ENCODE assay signal across 8 mouse cellular contexts in genomic region chr2:27473911-27474310, GRCm38 (mm10). TPM values are rescaled to one million over a fixed set of nuclear protein-coding genes. Genes with fewer than 3 reads are reported as not detected.
A peak's percentile ranks its signal among the peaks of the same experiment; 100 is the strongest.
DNase-seq lines count a peak whose midpoint lies in the region; ATAC-seq lines count a peak whose summit lies in the region.

No protein-coding gene starts in this region.

- 27% methylated on average over 4 of the region's 4 CpGs for WGBS in heart, embryonic 14.5 days
- WGBS in heart, embryonic 16.5 days, result 22% methylated on average over 4 of the region's 4 CpGs
- WGBS in midbrain, embryonic 10.5 days, result 43% methylated on average over 4 of the region's 4 CpGs

- H3K9ac ChIP-seq in heart, embryonic 14.5 days (ENCODE audit: low read length), result peak overlapping the region; percentile 95
- H3K9ac ChIP-seq in heart, embryonic 16.5 days (ENCODE audit: low read length), result peak overlapping the region; percentile 97

- H3K9me3 ChIP-seq in heart, embryonic 14.5 days (ENCODE audit: control insufficient read depth, low read length), result no peaks in the 10 kb centered on the region
- no peaks in the 10 kb centered on the region for H3K9me3 ChIP-seq in heart, embryonic 16.5 days (replicated peaks; ENCODE audit: control insufficient read depth, low read length)
- no peaks in the 10 kb centered on the region for H3K9me3 ChIP-seq in midbrain, embryonic 10.5 days (replicated peaks)

- no peak for ATAC-seq in heart, embryonic 14.5 days (ENCODE audit: insufficient number of reproducible peaks, insufficient read depth, low FRiP score, low read depth)
- no peak for ATAC-seq in heart, embryonic 16.5 days (replicated peaks; ENCODE audit: extremely low read depth, insufficient read depth, low FRiP score)

- peaks cover 37 to 60% of the 10 kb centered on the region in 2 experiments for H3K4me1 ChIP-seq in heart, embryonic 14.5 days (ENCODE audit: control insufficient read depth in 2 of 2, insufficient read depth in 2 of 2, low read length in 2 of 2)
- peaks cover 57% of the 10 kb centered on the region for H3K4me1 ChIP-seq in heart, embryonic 16.5 days (ENCODE audit: control insufficient read depth, insufficient read depth, low read length)
- peaks cover 69% of the 10 kb centered on the region for H3K4me1 ChIP-seq in midbrain, embryonic 10.5 days

- H3K4me2 ChIP-seq in heart, embryonic 14.5 days (ENCODE audit: low read length), result peak overlapping the region; percentile 94
- peak overlapping the region; percentile 84 for H3K4me2 ChIP-seq in heart, embryonic 16.5 days (ENCODE audit: low read depth, low read length)

- H3K36me3 ChIP-seq in heart, embryonic 14.5 days (ENCODE audit: control insufficient read depth, insufficient read depth, low read length), result peaks cover 8% of the 10 kb centered on the region; the same call in 1 of the 2 replicates
- no peaks in the 10 kb centered on the region for H3K36me3 ChIP-seq in heart, embryonic 16.5 days (ENCODE audit: control insufficient read depth, insufficient read depth)
- peaks cover 45% of the 10 kb centered on the region for H3K36me3 ChIP-seq in midbrain, embryonic 10.5 days

- peak overlapping the region in 1 of 2 experiments; percentile 93; a peak in 1 of 4 replicates for H3K27ac ChIP-seq in heart, embryonic 14.5 days (replicated peaks in 1 of 2; ENCODE audit: control insufficient read depth in 1 of 2, insufficient read depth in 1 of 2, low read depth in 2 of 2, low read length in 2 of 2)
- H3K27ac ChIP-seq in heart, embryonic 16.5 days (ENCODE audit: low read length), result peak overlapping the region; percentile 97
- peak overlapping the region; percentile 97 for H3K27ac ChIP-seq in midbrain, embryonic 10.5 days (replicated peaks)

- H3K4me3 ChIP-seq in heart, embryonic 14.5 days (ENCODE audit: control insufficient read depth in 1 of 2, insufficient read depth in 1 of 2, low read depth in 1 of 2, low read length in 2 of 2), result peak overlapping the region; percentile 82 to 99
- peak overlapping the region; percentile 96 for H3K4me3 ChIP-seq in heart, embryonic 16.5 days (ENCODE audit: low read length)
- peak overlapping the region; percentile 99 for H3K4me3 ChIP-seq in midbrain, embryonic 10.5 days

- no peak for DNase-seq in heart, postnatal 14 days
- peak; percentile 22 for DNase-seq in NIH3T3 (ENCODE audit: low read depth)
- no peak for DNase-seq in midbrain, embryonic 10.5 days (ENCODE audit: low spot score)
- no peak for DNase-seq in right cerebral cortex, postnatal 25 days
- no peak for DNase-seq in left cerebral cortex, postnatal 4 days
- DNase-seq in kidney, adult 18-20 months, result no peak

- intact Hi-C loops in heart, postnatal 14 days (cut with DNase I), result loop anchor here (2.0 kb wide), 1 partner anchor 43 kb away; no protein-coding TSS in a partner anchor
- intact Hi-C loops in left cerebral cortex, postnatal 4 days (cut with DNase I), result loop anchor here (5.0 kb wide), 1 partner anchor 43 kb away; the partner anchor contains the start of gene Wdr5

- H3K27me3 ChIP-seq in heart, embryonic 14.5 days (ENCODE audit: control insufficient read depth, insufficient read depth, low read length), result no peaks in the 10 kb centered on the region
- H3K27me3 ChIP-seq in heart, embryonic 16.5 days (ENCODE audit: control insufficient read depth, insufficient read depth, low read length), result no peaks in the 10 kb centered on the region
- no peaks in the 10 kb centered on the region for H3K27me3 ChIP-seq in midbrain, embryonic 10.5 days (ENCODE audit: low read depth, poor library complexity, severe bottlenecking)

RNA-seq across cellular contexts. Expression of gene Brd3os, which starts 31.8 kb away (rescaled TPM):
- polyA plus RNA-seq in heart, embryonic 14.5 days (2014; fragmentation: Nextera tagmentation; extraction: Ambion mirVana), result 3.7 and 4.6 TPM in 2 replicates
- total RNA-seq in heart, postnatal 14 days (2021), result 1 to 10 TPM; 1.2 TPM
- 3.6 and 3.8 TPM in 2 replicates for polyA plus RNA-seq in heart, embryonic 16.5 days (2015; fragmentation: Nextera tagmentation; extraction: Ambion mirVana)
- 9.2 and 11.9 TPM in 2 replicates for polyA plus RNA-seq in midbrain, embryonic 10.5 days (2016; fragmentation: Nextera tagmentation; extraction: Ambion mirVana)
- total RNA-seq in left cerebral cortex, postnatal 4 days (2021), result 10 to 100 TPM; 23.6 to 27.2 TPM

RNA-seq across cellular contexts. Expression of gene Brd3, which starts 33.6 kb away (rescaled TPM):
- polyA plus RNA-seq in heart, embryonic 14.5 days (2014; fragmentation: Nextera tagmentation; extraction: Ambion mirVana), result 70.8 and 74.8 TPM in 2 replicates
- 10 to 100 TPM; 39.6 to 41.3 TPM for total RNA-seq in heart, postnatal 14 days (2021)
- polyA plus RNA-seq in heart, embryonic 16.5 days (2015; fragmentation: Nextera tagmentation; extraction: Ambion mirVana), result 57.1 and 61.0 TPM in 2 replicates
- 156 and 166 TPM in 2 replicates for polyA plus RNA-seq in midbrain, embryonic 10.5 days (2016; fragmentation: Nextera tagmentation; extraction: Ambion mirVana)
- total RNA-seq in left cerebral cortex, postnatal 4 days (2021), result 100 to 1,000 TPM; 119 to 123 TPM

RNA-seq across cellular contexts. Expression of gene Wdr5, which starts 41.0 kb away (rescaled TPM):
- 29.5 and 30.2 TPM in 2 replicates for polyA plus RNA-seq in heart, embryonic 14.5 days (2014; fragmentation: Nextera tagmentation; extraction: Ambion mirVana)
- total RNA-seq in heart, postnatal 14 days (2021), result 10 to 100 TPM; 21.4 to 25.3 TPM
- 32.2 and 34.3 TPM in 2 replicates for polyA plus RNA-seq in heart, embryonic 16.5 days (2015; fragmentation: Nextera tagmentation; extraction: Ambion mirVana)
- 76.3 and 84.1 TPM in 2 replicates for polyA plus RNA-seq in midbrain, embryonic 10.5 days (2016; fragmentation: Nextera tagmentation; extraction: Ambion mirVana)
- total RNA-seq in left cerebral cortex, postnatal 4 days (2021), result 10 to 100 TPM; 52.5 to 52.8 TPM

RNA-seq across cellular contexts. Expression of gene Vav2, which starts 47.1 kb away (rescaled TPM):
- polyA plus RNA-seq in heart, embryonic 14.5 days (2014; fragmentation: Nextera tagmentation; extraction: Ambion mirVana), result 3.6 and 4.1 TPM in 2 replicates
- 10 to 100 TPM; 14.4 to 15.0 TPM for total RNA-seq in heart, postnatal 14 days (2021)
- polyA plus RNA-seq in heart, embryonic 16.5 days (2015; fragmentation: Nextera tagmentation; extraction: Ambion mirVana), result 2.6 and 3.8 TPM in 2 replicates
- 11.4 and 13.3 TPM in 2 replicates for polyA plus RNA-seq in midbrain, embryonic 10.5 days (2016; fragmentation: Nextera tagmentation; extraction: Ambion mirVana)
- total RNA-seq in left cerebral cortex, postnatal 4 days (2021), result 10 to 100 TPM; 59.2 to 60.4 TPM
